Mouse (Mus musculus) bone marrow, adult 2 months (tissue): ENCODE measurements around the gene Elmo1.

ENCODE experiments used
- CTCF ChIP-seq: fragments of 200-500 bp; IDR thresholded peaks from 2 replicates; pipeline ENCODE4 v1.5.1; 2011; ENCODE audit warnings: low read length, control low read depth; ENCODE audit not compliant: control insufficient read depth, insufficient read depth
- POLR2A ChIP-seq: fragments of 200-500 bp; IDR thresholded peaks from 2 replicates; pipeline ENCODE4 v1.6.1; 2011; ENCODE audit warnings: low read depth, mild to moderate bottlenecking, control low read depth, low read length, borderline replicate concordance; ENCODE audit not compliant: control insufficient read depth

DNA sequence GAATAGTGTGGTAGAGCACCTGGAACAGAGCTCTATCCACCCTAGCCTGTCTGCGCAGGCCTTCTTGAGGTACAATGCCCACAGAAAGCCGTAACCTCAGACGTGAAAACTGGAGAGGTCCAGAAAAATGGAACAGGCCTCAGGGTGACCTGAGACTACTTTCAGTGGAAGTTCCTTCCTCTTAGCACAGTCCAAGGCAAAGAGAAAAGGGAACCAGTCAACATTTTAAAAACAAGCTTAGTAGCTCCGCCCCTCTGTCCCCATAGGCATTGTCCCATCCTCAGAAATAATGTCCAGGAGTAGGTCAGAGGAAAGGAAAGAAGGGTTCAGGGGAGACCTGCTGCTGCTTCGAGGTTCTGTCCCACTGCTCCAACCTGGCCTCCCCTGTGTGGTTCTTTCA is 90.3 kb downstream of the Elmo1 start:
- TF ChIP-seq POLR2A (no peak), CTCF (no peak)
